Mouse (Mus musculus) heart, embryonic 14.5 days (tissue): ENCODE measurements around the gene Oxt. TPM values are rescaled to one million over a fixed set of nuclear protein-coding genes. Genes with fewer than 3 reads are reported as not detected.

Experiments used
- ATAC-seq: fragments of 200-750 bp; cut with Nextera tagmentation; 2 replicates; pipeline ENCODE4 v1.8.0; 2017; ENCODE audit warnings: low read depth, moderate TSS enrichment; ENCODE audit not compliant: insufficient number of reproducible peaks, insufficient read depth, low FRiP score
- H3K27ac ChIP-seq, 2 experiments: fragments of 200-500 bp in 1 of 2; fragments of 300-500 bp in 1 of 2; sonication (generic) in 1 of 2; replicated peaks in 1 of 2; 2 replicates each; pipeline ENCODE4 v1.5.1; 2012 to 2014; ENCODE audit warnings: low read depth in 2 of 2, low read length in 2 of 2, control low read depth in 1 of 2, mild to moderate bottlenecking in 1 of 2, mixed read lengths in 1 of 2; ENCODE audit not compliant: control insufficient read depth in 1 of 2, insufficient read depth in 1 of 2
- H3K27me3 ChIP-seq: fragments of 300-500 bp; sonication (generic); 2 replicates; pipeline ENCODE4 v1.6.1; 2014; ENCODE audit warnings: mild to moderate bottlenecking, low read length, control low read depth; ENCODE audit not compliant: control insufficient read depth, insufficient read depth
- H3K36me3 ChIP-seq: fragments of 300-500 bp; sonication (generic); 2 replicates; pipeline ENCODE4 v1.6.1; 2014; ENCODE audit warnings: mild to moderate bottlenecking, control low read depth, low read length, mixed read lengths; ENCODE audit not compliant: control insufficient read depth, insufficient read depth
- H3K4me1 ChIP-seq, 2 experiments: fragments of 200-500 bp in 1 of 2; fragments of 300-500 bp in 1 of 2; sonication (generic) in 1 of 2; 2 replicates each; pipeline ENCODE4 v1.6.1; 2012 to 2014; ENCODE audit warnings: low read length in 2 of 2, control low read depth in 1 of 2, mixed read lengths in 1 of 2; ENCODE audit not compliant: control insufficient read depth in 2 of 2, insufficient read depth in 2 of 2
- H3K4me2 ChIP-seq: fragments of 300-500 bp; sonication (generic); 2 replicates; pipeline ENCODE4 v1.6.1; 2014; ENCODE audit warnings: mild to moderate bottlenecking, low read length
- H3K4me3 ChIP-seq, 2 experiments: fragments of 200-500 bp in 1 of 2; fragments of 300-500 bp in 1 of 2; sonication (generic) in 1 of 2; 2 replicates each; pipeline ENCODE4 v1.5.1; 2012 to 2014; ENCODE audit warnings: low read length in 2 of 2, mild to moderate bottlenecking in 2 of 2, control low read depth in 1 of 2, low read depth in 1 of 2, moderate library complexity in 1 of 2; ENCODE audit not compliant: control insufficient read depth in 1 of 2, insufficient read depth in 1 of 2
- H3K9ac ChIP-seq: fragments of 300-500 bp; sonication (generic); 2 replicates; pipeline ENCODE4 v1.6.1; 2014; ENCODE audit warnings: mild to moderate bottlenecking, low read length
- H3K9me3 ChIP-seq: fragments of 300-500 bp; sonication (generic); 2 replicates; pipeline ENCODE4 v1.6.1; 2016; ENCODE audit warnings: low read length, control low read depth; ENCODE audit not compliant: control insufficient read depth
- WGBS: fragments of 180-500 bp; shearing (Covaris S2); extraction: QIAGEN DNeasy Blood & Tissue Kit; methylation state at CpG from one replicate; pipeline ENCODE4 v1.1.7; 2014; 5-methylcytosine and 5-hydroxymethylcytosine counted together
- polyA plus RNA-seq: library from polyadenylated mRNA; unstranded; fragments of >200 nt; fragmentation: Nextera tagmentation; extraction: Ambion mirVana; gene quantifications from 2 replicates; pipeline ENCODE4 v1.2.1, GENCODE M21; 2014

Oxt gene
- polyA plus RNA-seq, 1 experiment from 2014 or later, result not detected

DNA sequence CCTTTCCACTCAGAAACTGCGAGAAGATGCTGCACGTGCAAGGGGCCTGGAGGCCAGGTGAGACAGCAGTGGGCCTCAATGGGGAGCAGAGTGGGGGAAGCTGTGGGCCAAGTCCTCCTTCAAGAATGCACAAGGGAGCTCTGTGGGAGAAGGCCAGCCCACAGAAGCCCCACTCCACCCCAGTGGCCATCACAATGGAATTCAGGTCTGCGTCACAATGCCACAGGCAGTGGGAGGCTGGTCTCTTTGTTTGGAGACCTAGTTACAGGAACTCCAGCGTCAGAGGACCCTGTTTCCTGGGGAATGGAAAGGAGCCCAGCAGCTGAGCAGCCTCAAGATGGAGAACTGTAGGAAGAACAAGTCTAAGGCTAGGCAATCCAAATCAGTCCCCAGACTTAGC, 13.2 kb downstream of the Oxt start:
- no peaks in the 10 kb centered on the region for H3K4me1 ChIP-seq
- no peaks in the 10 kb centered on the region for H3K9me3 ChIP-seq
- no peak for ATAC-seq
- H3K36me3 ChIP-seq, result peaks cover 16% of the 10 kb centered on the region
- H3K9ac ChIP-seq, result no peak overlapping the region
- 0 out of 2 replicates have a peak, but pooled peaks cover 4% of the 10 kb centered on the region for H3K27me3 ChIP-seq
- no peak overlapping the region for H3K4me3 ChIP-seq
- H3K4me2 ChIP-seq, result no peak overlapping the region
- 77% methylated on average over 4 of the region's 4 CpGs for WGBS
- no peak overlapping the region for H3K27ac ChIP-seq

DNA sequence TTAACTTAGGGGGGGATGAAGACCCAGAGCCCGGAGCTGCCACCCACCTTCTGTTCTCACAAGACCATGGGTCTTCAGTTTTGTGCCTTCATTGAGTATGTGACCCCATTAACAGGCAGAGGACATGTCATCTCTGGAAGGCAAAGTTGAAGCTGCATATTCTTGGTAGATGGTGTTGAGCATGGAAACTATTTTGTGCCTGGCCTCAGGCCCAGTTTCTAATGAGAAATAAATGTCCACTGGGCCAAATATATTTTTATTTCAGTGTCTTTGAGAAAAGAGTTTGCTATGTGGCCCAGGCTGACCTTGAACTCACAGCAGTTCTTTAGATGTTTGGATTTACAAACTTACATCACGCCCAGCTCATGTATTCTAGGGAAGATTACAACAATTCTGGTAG, 13.8 kb downstream of the Oxt start:
- no peak for ATAC-seq
- Histone ChIP-seq H3K9ac (no peak overlapping the region), H3K27ac (no peak overlapping the region), H3K4me1 (no peaks in the 10 kb centered on the region), H3K9me3 (no peaks in the 10 kb centered on the region), H3K4me3 (no peak overlapping the region), H3K4me2 (no peak overlapping the region), H3K27me3 (0 out of 2 replicates have a peak, but pooled peaks cover 3% of the 10 kb centered on the region), H3K36me3 (peaks cover 16% of the 10 kb centered on the region)
- 89% methylated on average over 2 of the region's 2 CpGs for WGBS

DNA sequence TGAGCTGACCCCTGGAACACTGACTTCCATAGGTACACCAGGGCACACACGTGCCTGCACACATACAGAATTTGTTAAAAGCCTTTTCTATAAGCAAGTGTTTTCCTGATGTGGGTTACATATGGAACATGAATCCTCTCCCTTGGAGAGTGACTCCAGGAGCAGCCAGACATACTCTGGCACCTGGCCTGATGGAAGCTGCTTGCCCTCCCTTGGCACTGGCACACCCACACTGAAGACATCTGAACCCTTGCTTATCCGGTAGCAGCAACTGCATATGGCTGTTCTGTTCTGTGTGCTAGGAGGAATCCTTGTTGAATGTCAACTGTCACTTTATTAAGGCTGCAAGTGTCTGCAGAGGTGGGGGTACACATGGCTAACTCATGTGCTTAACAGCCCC, 15.0 kb downstream of the Oxt start:
- 94% methylated on average over 2 of the region's 2 CpGs for WGBS
- H3K27me3 ChIP-seq, result no peaks in the 10 kb centered on the region
- ATAC-seq, result no peak

DNA sequence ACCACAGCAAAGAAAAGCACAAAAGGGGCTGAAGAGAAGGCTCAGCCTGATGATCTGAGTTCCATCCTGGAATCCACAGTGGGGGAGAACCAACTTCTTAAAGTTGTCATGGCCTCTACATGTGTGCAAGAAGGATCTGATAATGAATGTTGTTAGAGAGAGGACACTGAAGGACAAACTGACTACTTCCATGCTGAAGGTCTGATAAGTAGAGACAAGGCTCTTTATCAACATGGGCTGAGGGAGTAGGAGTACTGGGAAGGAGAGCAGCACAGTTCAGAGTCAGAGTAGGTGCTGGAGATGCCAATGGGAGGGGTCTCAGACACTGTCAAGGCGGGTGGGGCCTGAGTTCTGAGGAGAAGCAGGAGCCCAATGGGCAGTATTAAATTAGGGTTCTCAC, 19.6 kb downstream of the Oxt start:
- Histone ChIP-seq H3K9me3 (no peaks in the 10 kb centered on the region), H3K36me3 (peaks cover 51% of the 10 kb centered on the region), H3K4me3 (no peak overlapping the region), H3K4me2 (no peak overlapping the region), H3K4me1 (no peaks in the 10 kb centered on the region), H3K27ac (no peak overlapping the region), H3K27me3 (no peaks in the 10 kb centered on the region), H3K9ac (no peak overlapping the region)
- WGBS, result 68% methylated on average over 1 of the region's 1 CpGs
- no peak for ATAC-seq

More for the DNA sequence above, 15.0 kb downstream of the Oxt start:
- Histone ChIP-seq H3K4me2 (no peak overlapping the region), H3K36me3 (peaks cover 25% of the 10 kb centered on the region), H3K4me3 (no peak overlapping the region), H3K27ac (no peak overlapping the region), H3K9me3 (no peaks in the 10 kb centered on the region), H3K4me1 (no peaks in the 10 kb centered on the region), H3K9ac (no peak overlapping the region)

DNA sequence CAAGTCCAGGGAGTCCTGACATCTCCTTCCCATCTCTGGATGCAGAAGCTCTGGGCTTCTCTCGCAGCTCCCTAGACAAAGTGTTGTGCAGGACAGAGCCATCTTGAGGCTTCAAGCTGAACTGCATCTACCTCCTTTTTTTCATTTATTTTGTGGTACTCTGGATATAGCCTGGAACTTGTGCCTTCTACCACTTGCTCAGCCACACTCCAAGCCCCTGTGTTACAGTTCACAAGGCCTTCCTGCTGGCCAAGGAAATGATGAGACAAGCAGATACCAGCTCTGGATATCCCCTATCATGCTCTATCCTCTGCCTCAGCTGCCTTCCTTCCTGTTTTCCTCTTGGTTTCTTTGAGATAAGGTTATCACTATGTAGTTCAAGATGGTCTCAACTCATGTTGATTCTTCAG, 21.6 kb downstream of the Oxt start:
- H3K4me1 ChIP-seq, result no peaks in the 10 kb centered on the region
- H3K4me2 ChIP-seq, result no peak overlapping the region
- no peak overlapping the region for H3K9ac ChIP-seq
- peaks cover 52% of the 10 kb centered on the region for H3K36me3 ChIP-seq
- no peak for ATAC-seq
- no peaks in the 10 kb centered on the region for H3K9me3 ChIP-seq
- H3K27me3 ChIP-seq, result no peaks in the 10 kb centered on the region
- no peak overlapping the region for H3K4me3 ChIP-seq
- 0% methylated on average over 1 of the region's 1 CpGs for WGBS
- no peak overlapping the region for H3K27ac ChIP-seq

DNA sequence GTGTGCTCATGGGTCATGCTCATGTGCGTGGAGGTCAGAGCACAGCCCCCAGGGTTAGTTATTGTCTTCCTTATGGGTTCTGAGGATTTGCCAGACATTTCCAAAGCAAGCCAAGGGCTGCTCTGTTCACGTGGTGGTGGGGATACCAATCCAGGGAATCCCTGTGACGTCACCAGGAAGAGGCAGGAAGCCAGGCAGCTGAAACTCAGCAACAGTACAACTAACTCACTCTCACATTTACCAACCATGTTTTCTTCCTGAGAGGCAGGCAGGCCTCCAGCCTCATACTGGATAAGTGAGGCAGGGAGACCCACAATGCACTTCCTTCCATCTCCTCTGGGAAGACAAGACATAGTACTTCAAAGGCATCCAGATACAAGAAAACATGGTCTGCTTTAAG, 22.4 kb downstream of the Oxt start:
- no peak overlapping the region for H3K4me3 ChIP-seq
- H3K27ac ChIP-seq, result peak overlapping the region; percentile 19 to 25; a peak in 1 of 4 replicates
- ATAC-seq, result no peak
- no peak overlapping the region for H3K4me2 ChIP-seq
- H3K9me3 ChIP-seq, result no peaks in the 10 kb centered on the region
- H3K36me3 ChIP-seq, result peaks cover 60% of the 10 kb centered on the region
- WGBS, result 61% methylated on average over 3 of the region's 3 CpGs
- H3K27me3 ChIP-seq, result no peaks in the 10 kb centered on the region
- H3K9ac ChIP-seq, result no peak overlapping the region
- H3K4me1 ChIP-seq, result no peaks in the 10 kb centered on the region

DNA sequence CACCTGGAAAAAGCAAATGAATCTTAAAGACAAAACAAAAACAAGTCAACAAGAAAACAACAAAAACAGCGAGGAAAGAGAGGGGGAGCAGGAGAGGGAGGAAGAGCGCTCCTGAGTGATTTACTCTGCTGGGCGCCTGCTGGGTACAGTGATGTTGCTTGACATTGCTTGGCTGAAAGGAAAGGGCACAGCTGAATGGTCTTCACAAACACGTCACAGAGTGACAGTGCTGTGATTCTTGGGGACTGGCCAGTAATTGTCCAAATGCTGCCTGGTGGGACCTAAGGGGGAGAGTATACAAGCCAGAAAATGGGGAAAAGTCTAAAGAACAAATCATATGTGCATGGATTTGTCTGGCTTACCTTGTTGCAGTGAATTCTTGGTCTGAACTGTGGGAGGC, 26.2 kb downstream of the Oxt start:
- Histone ChIP-seq H3K4me3 (no peak overlapping the region), H3K9ac (no peak overlapping the region), H3K9me3 (no peaks in the 10 kb centered on the region), H3K36me3 (peaks cover 53% of the 10 kb centered on the region), H3K4me1 (no peaks in the 10 kb centered on the region), H3K27me3 (no peaks in the 10 kb centered on the region), H3K4me2 (no peak overlapping the region), H3K27ac (no peak overlapping the region)
- WGBS, result 77% methylated on average over 4 of the region's 4 CpGs
- no peak for ATAC-seq

DNA sequence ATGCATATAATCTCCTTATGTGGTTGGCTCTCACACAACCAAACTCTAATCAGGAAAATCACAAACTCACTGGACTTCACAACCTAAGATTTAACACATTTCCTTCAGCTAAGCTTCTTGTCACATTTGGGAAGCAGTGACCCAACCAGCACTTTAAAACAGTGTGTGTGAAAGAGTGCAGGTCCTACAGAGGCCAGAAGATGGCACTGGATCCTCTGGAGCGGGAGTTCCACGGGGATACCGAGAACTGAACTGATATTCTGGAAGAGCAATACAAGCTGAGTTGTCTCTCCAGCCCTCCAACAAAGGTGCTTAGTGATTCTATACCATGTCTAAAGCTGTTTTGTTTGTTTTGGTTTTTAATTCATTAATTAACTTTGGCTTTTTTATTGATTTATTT, 37.1 kb downstream of the Oxt start:
- no peak for ATAC-seq
- H3K36me3 ChIP-seq, result peaks cover 43% of the 10 kb centered on the region

More for the DNA sequence above, 37.1 kb downstream of the Oxt start:
- no peak overlapping the region for H3K4me3 ChIP-seq
- H3K9ac ChIP-seq, result no peak overlapping the region
- no peak overlapping the region for H3K4me2 ChIP-seq
- H3K9me3 ChIP-seq, result no peaks in the 10 kb centered on the region
- no peaks in the 10 kb centered on the region for H3K4me1 ChIP-seq
- H3K27ac ChIP-seq, result no peak overlapping the region
- 60% methylated on average over 3 of the region's 3 CpGs for WGBS
- no peaks in the 10 kb centered on the region for H3K27me3 ChIP-seq
